Mouse (Mus musculus): ENCODE measurements around the gene Plppr3. TPM values are rescaled to one million over a fixed set of nuclear protein-coding genes. Genes with fewer than 3 reads are reported as not detected.

The Plppr3 gene
- polyA plus RNA-seq, 1 experiment from 2014 or later: 95.1 TPM

GRCm38 (mm10) chr10:79820277-79820676 lies 54.2 kb downstream of the Plppr3 start:
- Histone ChIP-seq H3K4me2 (ENCODE audit: low read depth, severe bottlenecking) (no peak overlapping the region), H3K9me3 (ENCODE audit: control insufficient read depth, low read length) (no peaks in the 10 kb centered on the region), H3K27me3 (ENCODE audit: control insufficient read depth, insufficient read depth, low read length) (no peaks in the 10 kb centered on the region), H3K9ac (ENCODE audit: low read length) (no peak overlapping the region), H3K36me3 (ENCODE audit: control insufficient read depth, insufficient read depth, low read length) (peaks cover 8% of the 10 kb centered on the region; the same call in 1 of the 2 replicates), H3K27ac (replicated peaks; ENCODE audit: low read depth, low read length) (no peak overlapping the region; the same call in 1 of the 2 replicates), H3K4me1 (ENCODE audit: control insufficient read depth, insufficient read depth, low read length) (peaks cover 6% of the 10 kb centered on the region; the same call in 1 of the 2 replicates), H3K4me3 (ENCODE audit: low read depth, low read length) (no peak overlapping the region)
- ATAC-seq (ENCODE audit: insufficient number of reproducible peaks, low FRiP score, low TSS enrichment, low read depth): no peak
- WGBS: 85% methylated on average over 8 of the region's 8 CpGs
- no peak for DNase-seq (ENCODE audit: low spot score)

- Histone ChIP-seq H3K4me2 (ENCODE audit: low read depth, severe bottlenecking) (no peak overlapping the region), H3K9me3 (ENCODE audit: control insufficient read depth, low read length) (no peaks in the 10 kb centered on the region), H3K4me3 (ENCODE audit: low read depth, low read length) (no peak overlapping the region), H3K27me3 (ENCODE audit: control insufficient read depth, insufficient read depth, low read length) (no peaks in the 10 kb centered on the region), H3K27ac (replicated peaks; ENCODE audit: low read depth, low read length) (no peak overlapping the region), H3K4me1 (ENCODE audit: control insufficient read depth, insufficient read depth, low read length) (peaks cover 6% of the 10 kb centered on the region; the same call in 1 of the 2 replicates), H3K36me3 (ENCODE audit: control insufficient read depth, insufficient read depth, low read length) (peaks cover 10% of the 10 kb centered on the region; the same call in 1 of the 2 replicates), H3K9ac (ENCODE audit: low read length) (no peak overlapping the region)
- DNase-seq (ENCODE audit: low spot score): no peak
- WGBS: 93% methylated on average over 17 of the region's 17 CpGs
- ATAC-seq (ENCODE audit: insufficient number of reproducible peaks, low FRiP score, low TSS enrichment, low read depth): no peak
Observed at GRCm38 (mm10) chr10:79819606-79820005, 54.8 kb downstream of the Plppr3 start.

GRCm38 (mm10) chr10:79818225-79818624 lies 56.2 kb downstream of the Plppr3 start:
- H3K27ac ChIP-seq (replicated peaks; ENCODE audit: low read depth, low read length): no peak overlapping the region
- DNase-seq (ENCODE audit: low spot score) (no peak), ATAC-seq (ENCODE audit: insufficient number of reproducible peaks, low FRiP score, low TSS enrichment, low read depth) (no peak)
- no peaks in the 10 kb centered on the region for H3K27me3 ChIP-seq (ENCODE audit: control insufficient read depth, insufficient read depth, low read length)
- peaks cover 10% of the 10 kb centered on the region; the same call in 1 of the 2 replicates for H3K36me3 ChIP-seq (ENCODE audit: control insufficient read depth, insufficient read depth, low read length)
- 86% methylated on average over 4 of the region's 4 CpGs for WGBS
- H3K4me3 ChIP-seq (ENCODE audit: low read depth, low read length): no peak overlapping the region
- no peaks in the 10 kb centered on the region for H3K9me3 ChIP-seq (ENCODE audit: control insufficient read depth, low read length)
- H3K4me2 ChIP-seq (ENCODE audit: low read depth, severe bottlenecking): no peak overlapping the region
- peaks cover 6% of the 10 kb centered on the region; the same call in 1 of the 2 replicates for H3K4me1 ChIP-seq (ENCODE audit: control insufficient read depth, insufficient read depth, low read length)
- no peak overlapping the region for H3K9ac ChIP-seq (ENCODE audit: low read length)

GRCm38 (mm10) chr10:79817111-79817510 lies 57.3 kb downstream of the Plppr3 start:
- 88% methylated on average over 2 of the region's 2 CpGs for WGBS
- H3K4me3 ChIP-seq (ENCODE audit: low read depth, low read length): no peak overlapping the region
- H3K9ac ChIP-seq (ENCODE audit: low read length): no peak overlapping the region
- peaks cover 12% of the 10 kb centered on the region; the same call in 1 of the 2 replicates for H3K36me3 ChIP-seq (ENCODE audit: control insufficient read depth, insufficient read depth, low read length)
- H3K27me3 ChIP-seq (ENCODE audit: control insufficient read depth, insufficient read depth, low read length): no peaks in the 10 kb centered on the region
- ATAC-seq (ENCODE audit: insufficient number of reproducible peaks, low FRiP score, low TSS enrichment, low read depth) (no peak), DNase-seq (ENCODE audit: low spot score) (no peak)
- no peak overlapping the region for H3K27ac ChIP-seq (replicated peaks; ENCODE audit: low read depth, low read length)
- no peaks in the 10 kb centered on the region for H3K9me3 ChIP-seq (ENCODE audit: control insufficient read depth, low read length)
- no peak overlapping the region for H3K4me2 ChIP-seq (ENCODE audit: low read depth, severe bottlenecking)
- peaks cover under 1% of the 10 kb centered on the region; the same call in 1 of the 2 replicates for H3K4me1 ChIP-seq (ENCODE audit: control insufficient read depth, insufficient read depth, low read length)

GRCm38 (mm10) chr10:79815671-79816494 lies 58.6 kb downstream of the Plppr3 start:
- Histone ChIP-seq H3K36me3 (ENCODE audit: control insufficient read depth, insufficient read depth, low read length) (peaks cover 12% of the 10 kb centered on the region; the same call in 1 of the 2 replicates), H3K9ac (ENCODE audit: low read length) (no peak overlapping the region), H3K27ac (replicated peaks; ENCODE audit: low read depth, low read length) (no peak overlapping the region), H3K4me1 (ENCODE audit: control insufficient read depth, insufficient read depth, low read length) (no peaks in the 10 kb centered on the region), H3K9me3 (ENCODE audit: control insufficient read depth, low read length) (no peaks in the 10 kb centered on the region), H3K27me3 (ENCODE audit: control insufficient read depth, insufficient read depth, low read length) (no peaks in the 10 kb centered on the region), H3K4me3 (ENCODE audit: low read depth, low read length) (no peak overlapping the region), H3K4me2 (ENCODE audit: low read depth, severe bottlenecking) (no peak overlapping the region)
- WGBS: 90% methylated on average over 12 of the region's 12 CpGs
- no peak for DNase-seq (ENCODE audit: low spot score)
- ATAC-seq (ENCODE audit: insufficient number of reproducible peaks, low FRiP score, low TSS enrichment, low read depth): no peak

- 81% methylated on average over 5 of the region's 5 CpGs for WGBS
- H3K27ac ChIP-seq (replicated peaks; ENCODE audit: low read depth, low read length): no peak overlapping the region
- H3K27me3 ChIP-seq (ENCODE audit: control insufficient read depth, insufficient read depth, low read length): no peaks in the 10 kb centered on the region
- DNase-seq (ENCODE audit: low spot score) (no peak), ATAC-seq (ENCODE audit: insufficient number of reproducible peaks, low FRiP score, low TSS enrichment, low read depth) (no peak)
- H3K4me1 ChIP-seq (ENCODE audit: control insufficient read depth, insufficient read depth, low read length): no peaks in the 10 kb centered on the region
- no peaks in the 10 kb centered on the region for H3K9me3 ChIP-seq (ENCODE audit: control insufficient read depth, low read length)
- no peak overlapping the region for H3K9ac ChIP-seq (ENCODE audit: low read length)
- H3K4me3 ChIP-seq (ENCODE audit: low read depth, low read length): no peak overlapping the region
- H3K36me3 ChIP-seq (ENCODE audit: control insufficient read depth, insufficient read depth, low read length): peaks cover 9% of the 10 kb centered on the region
- no peak overlapping the region for H3K4me2 ChIP-seq (ENCODE audit: low read depth, severe bottlenecking)
Observed at GRCm38 (mm10) chr10:79814271-79814842, 60.1 kb downstream of the Plppr3 start.

GRCm38 (mm10) chr10:79811736-79812637 lies 62.4 kb downstream of the Plppr3 start:
- no peaks in the 10 kb centered on the region for H3K27me3 ChIP-seq (ENCODE audit: control insufficient read depth, insufficient read depth, low read length)
- WGBS: 29% methylated on average over 15 of the region's 15 CpGs
- peak; percentile 45; the same call in 1 of the 2 replicates for ATAC-seq (ENCODE audit: insufficient number of reproducible peaks, low FRiP score, low TSS enrichment, low read depth)
- no peaks in the 10 kb centered on the region for H3K4me1 ChIP-seq (ENCODE audit: control insufficient read depth, insufficient read depth, low read length)
- no peaks in the 10 kb centered on the region for H3K9me3 ChIP-seq (ENCODE audit: control insufficient read depth, low read length)
- H3K4me3 ChIP-seq (ENCODE audit: low read depth, low read length): no peak overlapping the region; the same call in 1 of the 2 replicates
- no peak overlapping the region for H3K9ac ChIP-seq (ENCODE audit: low read length)
- DNase-seq (ENCODE audit: low spot score): peak; percentile 93
- no peak overlapping the region for H3K4me2 ChIP-seq (ENCODE audit: low read depth, severe bottlenecking)
- peaks cover 7% of the 10 kb centered on the region for H3K36me3 ChIP-seq (ENCODE audit: control insufficient read depth, insufficient read depth, low read length)
- no peak overlapping the region for H3K27ac ChIP-seq (replicated peaks; ENCODE audit: low read depth, low read length)

All from limb, embryonic 11.5 days (tissue).